In the genomic region with DNA sequence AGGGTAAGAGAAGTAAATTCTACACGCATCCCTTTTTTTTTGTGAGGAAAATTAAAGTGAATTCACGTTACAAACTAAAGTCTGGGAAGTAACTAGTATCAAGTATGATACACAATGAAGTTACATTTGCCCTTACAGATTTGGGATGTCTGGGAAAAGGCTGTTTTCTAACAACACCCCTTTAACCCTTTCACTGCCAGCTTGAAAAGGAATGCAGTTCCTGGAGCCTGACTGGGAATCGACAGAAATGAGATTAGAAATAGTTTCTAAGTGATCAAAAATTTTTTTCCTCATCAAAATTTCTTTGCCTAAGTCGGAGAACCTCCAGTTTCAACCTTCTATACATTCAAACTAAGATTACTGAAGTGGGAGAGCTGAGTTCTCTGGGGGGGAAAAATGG, we compare ENCODE assay signal across 8 mouse cellular contexts. TPM values are rescaled to one million over a fixed set of nuclear protein-coding genes. Genes with fewer than 3 reads are reported as not detected.
DNase-seq lines count a peak whose midpoint lies in the region; ATAC-seq and TF ChIP-seq lines count a peak whose summit lies in the region.

No protein-coding gene starts in this region.

- H3K9ac ChIP-seq in ES-E14 (ENCODE audit: insufficient read depth, low read depth, low read length, poor library complexity, severe bottlenecking), result no peak overlapping the region; the same call in 1 of the 2 replicates
- peak overlapping the region; percentile 79 for H3K9ac ChIP-seq in limb, embryonic 15.5 days
- H3K9ac ChIP-seq in stomach, postnatal 0 days (ENCODE audit: low read length), result peak overlapping the region; percentile 89

- in situ Hi-C loops in ES-E14 (cut with MboI; ENCODE audit: low sequenced_read_pairs in 2 of 2, unreplicated experiment in 2 of 2), result no loop called here

- peak overlapping the region; percentile 95 for H3K4me3 ChIP-seq in heart, embryonic 10.5 days
- peak overlapping the region; percentile 70 to 94 for H3K4me3 ChIP-seq in ES-E14 (ENCODE audit: insufficient read depth in 1 of 2, low read depth in 1 of 2, low read length in 2 of 2, poor library complexity in 1 of 2, severe bottlenecking in 1 of 2)
- H3K4me3 ChIP-seq in forebrain, embryonic 10.5 days, result peak overlapping the region; percentile 89
- H3K4me3 ChIP-seq in limb, embryonic 15.5 days, result peak overlapping the region; percentile 96
- H3K4me3 ChIP-seq in stomach, postnatal 0 days (ENCODE audit: low read depth, low read length), result peak overlapping the region; percentile 88

- H3K27me3 ChIP-seq in heart, embryonic 10.5 days (ENCODE audit: insufficient read depth, poor library complexity, severe bottlenecking), result no peaks in the 10 kb centered on the region
- no peaks in the 10 kb centered on the region for H3K27me3 ChIP-seq in forebrain, embryonic 10.5 days (ENCODE audit: poor library complexity, severe bottlenecking)
- H3K27me3 ChIP-seq in limb, embryonic 15.5 days, result no peaks in the 10 kb centered on the region
- H3K27me3 ChIP-seq in stomach, postnatal 0 days (ENCODE audit: control insufficient read depth, insufficient read depth, low read length), result no peaks in the 10 kb centered on the region

- no peak for TF ChIP-seq EP300 in stomach, postnatal 0 days (optimal IDR thresholded peaks at IDR 0.05)

- no peak for ATAC-seq in limb, embryonic 15.5 days (ENCODE audit: insufficient number of reproducible peaks, low FRiP score, low TSS enrichment, low read depth)
- ATAC-seq in stomach, postnatal 0 days (ENCODE audit: low FRiP score, low TSS enrichment), result no peak

- H3K27ac ChIP-seq in heart, embryonic 10.5 days, result peak overlapping the region; percentile 94
- no peak overlapping the region for H3K27ac ChIP-seq in ES-E14 (ENCODE audit: insufficient read depth, low read depth, low read length, poor library complexity, severe bottlenecking)
- peak overlapping the region; percentile 99; the same call in 1 of the 2 replicates for H3K27ac ChIP-seq in forebrain, embryonic 10.5 days
- peak overlapping the region; percentile 93; the same call in 1 of the 2 replicates for H3K27ac ChIP-seq in limb, embryonic 15.5 days
- H3K27ac ChIP-seq in stomach, postnatal 0 days (replicated peaks), result peak overlapping the region; percentile 95; the same call in 1 of the 2 replicates

- H3K36me3 ChIP-seq in heart, embryonic 10.5 days, result peaks cover 5% of the 10 kb centered on the region; the same call in 1 of the 2 replicates
- H3K36me3 ChIP-seq in ES-E14 (ENCODE audit: control insufficient read depth, insufficient read depth, low read length, poor library complexity, severe bottlenecking), result no peaks in the 10 kb centered on the region
- H3K36me3 ChIP-seq in forebrain, embryonic 10.5 days (replicated peaks), result 0 out of 2 replicates have a peak, but pooled peaks cover 5% of the 10 kb centered on the region
- H3K36me3 ChIP-seq in limb, embryonic 15.5 days, result no peaks in the 10 kb centered on the region; the same call in 1 of the 2 replicates
- H3K36me3 ChIP-seq in stomach, postnatal 0 days (ENCODE audit: control insufficient read depth, insufficient read depth, low read length), result 0 out of 2 replicates have a peak, but pooled peaks cover 3% of the 10 kb centered on the region

- no peak for DNase-seq in heart, embryonic 10.5 days (ENCODE audit: low spot score)
- DNase-seq in heart, postnatal 4 days, result no peak
- DNase-seq in ES-E14 (ENCODE audit: low read depth, low spot score), result peak; percentile 12
- DNase-seq in forebrain, embryonic 10.5 days (ENCODE audit: extremely low spot score, low spot score), result no peak
- no peak for DNase-seq in stomach, postnatal 0 days (ENCODE audit: low spot score)
- DNase-seq in layer of hippocampus, adult 18-20 months (ENCODE audit: low spot score in 2 of 2), result no peak
- no peak for DNase-seq in spleen, postnatal 4 days (ENCODE audit: low spot score in 2 of 2)

- 18% methylated on average over 4 of the region's 4 CpGs for WGBS in heart, embryonic 10.5 days
- 27% methylated on average over 4 of the region's 4 CpGs for WGBS in forebrain, embryonic 10.5 days
- 16% methylated on average over 4 of the region's 4 CpGs for WGBS in limb, embryonic 15.5 days
- WGBS in stomach, postnatal 0 days, result 14% methylated on average over 4 of the region's 4 CpGs

- H3K4me2 ChIP-seq in limb, embryonic 15.5 days, result peak overlapping the region; percentile 55
- H3K4me2 ChIP-seq in stomach, postnatal 0 days (replicated peaks; ENCODE audit: low read depth), result peak overlapping the region; percentile 70

- no peak for TF ChIP-seq CTCF in stomach, postnatal 0 days (IDR thresholded peaks at IDR 0.05; ENCODE audit: low read depth)

- H3K9me3 ChIP-seq in heart, embryonic 10.5 days, result no peaks in the 10 kb centered on the region
- no peaks in the 10 kb centered on the region for H3K9me3 ChIP-seq in ES-E14 (ENCODE audit: control insufficient read depth, insufficient read depth, low read depth, low read length)
- H3K9me3 ChIP-seq in forebrain, embryonic 10.5 days, result no peaks in the 10 kb centered on the region
- no peaks in the 10 kb centered on the region for H3K9me3 ChIP-seq in limb, embryonic 15.5 days
- H3K9me3 ChIP-seq in stomach, postnatal 0 days (ENCODE audit: control insufficient read depth, low read length), result no peaks in the 10 kb centered on the region

- peaks cover 12% of the 10 kb centered on the region; the same call in 1 of the 2 replicates for H3K4me1 ChIP-seq in heart, embryonic 10.5 days
- H3K4me1 ChIP-seq in ES-E14 (ENCODE audit: control insufficient read depth in 2 of 2, insufficient read depth in 2 of 2, low read length in 2 of 2, poor library complexity in 1 of 2), result peaks cover 0 to 2% of the 10 kb centered on the region in 2 experiments; a peak in 2 of 4 replicates
- H3K4me1 ChIP-seq in forebrain, embryonic 10.5 days, result peaks cover 36% of the 10 kb centered on the region
- peaks cover 11% of the 10 kb centered on the region for H3K4me1 ChIP-seq in limb, embryonic 15.5 days
- H3K4me1 ChIP-seq in stomach, postnatal 0 days (replicated peaks; ENCODE audit: control insufficient read depth, insufficient read depth), result no peaks in the 10 kb centered on the region

TF ChIP-seq in ES-E14, 5 proteins besides CTCF, POLR2A, EP300 and RAD21:
- TF ChIP-seq ZNF384 (IDR thresholded peaks at IDR 0.05; ENCODE audit: low read depth, low read length), result no peak
- TF ChIP-seq HCFC1 (IDR thresholded peaks at IDR 0.05; ENCODE audit: borderline replicate concordance, insufficient read depth, low read length), result no peak
- no peak for TF ChIP-seq ZC3H11A (IDR thresholded peaks at IDR 0.05; ENCODE audit: borderline replicate concordance, low read depth, low read length)
- no peak for TF ChIP-seq MAFK (IDR thresholded peaks at IDR 0.05; ENCODE audit: insufficient read depth, low read depth, low read length)
- no peak for TF ChIP-seq CHD2 (IDR thresholded peaks at IDR 0.05; ENCODE audit: low read depth, low read length)

RNA-seq across cellular contexts. Expression of gene Hadha, which starts 0.9 kb away (rescaled TPM):
- 136 and 210 TPM in 2 replicates for polyA plus RNA-seq in heart, embryonic 10.5 days (2016; fragmentation: Nextera tagmentation; extraction: Ambion mirVana)
- 1,000 to 10,000 TPM; 1,073 to 1,141 TPM for total RNA-seq in heart, postnatal 4 days (2021)
- 101 and 102 TPM in 2 replicates for total RNA-seq in ES-E14 (2012; rRNA removed)
- polyA plus RNA-seq in forebrain, embryonic 10.5 days (2016; fragmentation: Nextera tagmentation; extraction: Ambion mirVana), result 104 and 109 TPM in 2 replicates
- polyA plus RNA-seq in limb, embryonic 15.5 days (2015; fragmentation: Nextera tagmentation; extraction: Ambion mirVana), result 130 and 140 TPM in 2 replicates
- 201 and 213 TPM in 2 replicates for polyA plus RNA-seq in stomach, postnatal 0 days (2015; fragmentation: Nextera tagmentation; extraction: Ambion mirVana)
- 10 to 100 TPM; 70.6 to 71.9 TPM for total RNA-seq in layer of hippocampus, adult 18-20 months (2021)

RNA-seq across cellular contexts. Expression of gene Hadhb, which starts 1.0 kb away (rescaled TPM):
- polyA plus RNA-seq in heart, embryonic 10.5 days (2016; fragmentation: Nextera tagmentation; extraction: Ambion mirVana), result 207 and 288 TPM in 2 replicates
- 1,000 to 10,000 TPM; 1,045 to 1,083 TPM for total RNA-seq in heart, postnatal 4 days (2021)
- 103 and 110 TPM in 2 replicates for total RNA-seq in ES-E14 (2012; rRNA removed)
- 111 and 112 TPM in 2 replicates for polyA plus RNA-seq in forebrain, embryonic 10.5 days (2016; fragmentation: Nextera tagmentation; extraction: Ambion mirVana)
- polyA plus RNA-seq in limb, embryonic 15.5 days (2015; fragmentation: Nextera tagmentation; extraction: Ambion mirVana), result 139 and 150 TPM in 2 replicates
- polyA plus RNA-seq in stomach, postnatal 0 days (2015; fragmentation: Nextera tagmentation; extraction: Ambion mirVana), result 323 and 350 TPM in 2 replicates
- 10 to 100 TPM; 95.8 to 97.8 TPM for total RNA-seq in layer of hippocampus, adult 18-20 months (2021)

RNA-seq across cellular contexts. Expression of gene 3110082J24Rik, which starts 48.1 kb away (rescaled TPM):
- 0.18 TPM in 1 of 2 replicates, not detected in the other for polyA plus RNA-seq in heart, embryonic 10.5 days (2016; fragmentation: Nextera tagmentation; extraction: Ambion mirVana)
- total RNA-seq in heart, postnatal 4 days (2021), result not detected
- not detected in 2 replicates for total RNA-seq in ES-E14 (2012; rRNA removed)
- 1.1 and 1.3 TPM in 2 replicates for polyA plus RNA-seq in forebrain, embryonic 10.5 days (2016; fragmentation: Nextera tagmentation; extraction: Ambion mirVana)
- polyA plus RNA-seq in limb, embryonic 15.5 days (2015; fragmentation: Nextera tagmentation; extraction: Ambion mirVana), result not detected in 2 replicates
- polyA plus RNA-seq in stomach, postnatal 0 days (2015; fragmentation: Nextera tagmentation; extraction: Ambion mirVana), result not detected in 2 replicates
- 1 to 10 TPM; 2.6 to 4.1 TPM for total RNA-seq in layer of hippocampus, adult 18-20 months (2021)

RNA-seq across cellular contexts. Expression of gene Garem2, which starts 49.1 kb away (rescaled TPM):
- 0.27 and 0.39 TPM in 2 replicates for polyA plus RNA-seq in heart, embryonic 10.5 days (2016; fragmentation: Nextera tagmentation; extraction: Ambion mirVana)
- total RNA-seq in heart, postnatal 4 days (2021), result under 1 TPM; 0.27 to 0.45 TPM
- 1.7 and 2.0 TPM in 2 replicates for total RNA-seq in ES-E14 (2012; rRNA removed)
- 2.9 and 3.3 TPM in 2 replicates for polyA plus RNA-seq in forebrain, embryonic 10.5 days (2016; fragmentation: Nextera tagmentation; extraction: Ambion mirVana)
- polyA plus RNA-seq in limb, embryonic 15.5 days (2015; fragmentation: Nextera tagmentation; extraction: Ambion mirVana), result 0.36 and 0.41 TPM in 2 replicates
- polyA plus RNA-seq in stomach, postnatal 0 days (2015; fragmentation: Nextera tagmentation; extraction: Ambion mirVana), result 0.10 and 0.12 TPM in 2 replicates
- total RNA-seq in layer of hippocampus, adult 18-20 months (2021), result 10 to 100 TPM; 10.9 to 11.3 TPM

RNA-seq across cellular contexts. Expression of gene Adgrf3, which starts 51.5 kb away (rescaled TPM):
- polyA plus RNA-seq in heart, embryonic 10.5 days (2016; fragmentation: Nextera tagmentation; extraction: Ambion mirVana), result 0.16 and 0.17 TPM in 2 replicates
- total RNA-seq in heart, postnatal 4 days (2021), result under 1 TPM; 0.21 to 0.45 TPM
- 0.58 and 0.71 TPM in 2 replicates for total RNA-seq in ES-E14 (2012; rRNA removed)
- polyA plus RNA-seq in forebrain, embryonic 10.5 days (2016; fragmentation: Nextera tagmentation; extraction: Ambion mirVana), result not detected in 2 replicates
- 0.08 TPM in 1 of 2 replicates, not detected in the other for polyA plus RNA-seq in limb, embryonic 15.5 days (2015; fragmentation: Nextera tagmentation; extraction: Ambion mirVana)
- polyA plus RNA-seq in stomach, postnatal 0 days (2015; fragmentation: Nextera tagmentation; extraction: Ambion mirVana), result 0.12 and 0.24 TPM in 2 replicates
- not detected for total RNA-seq in layer of hippocampus, adult 18-20 months (2021)
